In genomic region chr5:113772450-113772895, GRCm38 (mm10) we compare ENCODE assay signal across 8 mouse cellular contexts. TPM values are rescaled to one million over a fixed set of nuclear protein-coding genes. Genes with fewer than 3 reads are reported as not detected.
A peak's percentile ranks its signal among the peaks of the same experiment; 100 is the strongest.
DNase-seq lines count a peak whose midpoint lies in the region; ATAC-seq lines count a peak whose summit lies in the region.

Gene Sart3, minus strand, starts transcription at chr5:113772510.
Gene Iscu, plus strand, starts transcription at chr5:113772748.

- ATAC-seq in inflammation-experienced regulatory T-cells, adult 6 months = peak; percentile 78
- ATAC-seq in megakaryocyte-erythroid progenitor cell, adult 5-6 weeks (replicated peaks; ENCODE audit: low FRiP score, low TSS enrichment, poor library complexity, severe bottlenecking) = peak; percentile 69

- intact Hi-C loops in gastrocnemius, postnatal 14 days (cut with DNase I; ENCODE audit: low total_unique reads) = loop anchor here (10.0 kb wide), 1 partner anchor 332 kb away; no protein-coding TSS in a partner anchor
- intact Hi-C loops in left cerebral cortex, postnatal 10 days (cut with DNase I) = loop anchor here (2.0 to 5.0 kb wide), 2 partner anchors 72 to 180 kb away; no protein-coding TSS in a partner anchor

- peak; percentile 97 for DNase-seq in adrenal gland, adult (ENCODE audit: inconsistent age in 2 of 2, low spot score in 1 of 2)
- peak; percentile 94 for DNase-seq in embryo, embryonic 10.5 days (ENCODE audit: low spot score)
- DNase-seq in gastrocnemius, postnatal 14 days = peak; percentile 94
- DNase-seq in left cerebral cortex, postnatal 10 days (ENCODE audit: extremely low spot score in 1 of 2, low spot score in 2 of 2) = peak; percentile 90 to 97
- DNase-seq in right cerebral cortex, postnatal 25 days = peak; percentile 97
- peak; percentile 95 for DNase-seq in urinary bladder, postnatal 4 days (ENCODE audit: low spot score in 2 of 2)

RNA-seq across cellular contexts. Expression of gene Sart3, which starts in this region (rescaled TPM):
- total RNA-seq in gastrocnemius, postnatal 14 days (2021) = 1 to 10 TPM; 6.5 to 6.9 TPM
- polyA plus RNA-seq in inflammation-experienced regulatory T-cells, adult 6 months (2017; shearing (Covaris generic)) = 10 to 100 TPM; 12.7 to 15.3 (median 13.0) TPM
- total RNA-seq in left cerebral cortex, postnatal 10 days (2021) = 10 to 100 TPM; 29.1 to 35.0 TPM
- 46.6 and 48.1 TPM in 2 replicates for total RNA-seq in megakaryocyte-erythroid progenitor cell, adult 5-6 weeks (2014; fragmentation: Nextera tagmentation)
- total RNA-seq in megakaryocyte-erythroid progenitor cell, adult 5-6 weeks (2017) = 38.6 and 45.5 TPM in 2 replicates

RNA-seq across cellular contexts. Expression of gene Iscu, which starts in this region (rescaled TPM):
- total RNA-seq in gastrocnemius, postnatal 14 days (2021) = 100 to 1,000 TPM in 1 of 2 experiments, 10 to 100 TPM in 1; 92.5 to 102 TPM
- polyA plus RNA-seq in inflammation-experienced regulatory T-cells, adult 6 months (2017; shearing (Covaris generic)) = 10 to 100 TPM in 2 of 3 experiments, 1 to 10 TPM in 1; 5.7 to 45.5 (median 16.1) TPM
- 10 to 100 TPM; 72.7 to 78.3 TPM for total RNA-seq in left cerebral cortex, postnatal 10 days (2021)
- total RNA-seq in megakaryocyte-erythroid progenitor cell, adult 5-6 weeks (2014; fragmentation: Nextera tagmentation) = 80.5 and 81.0 TPM in 2 replicates
- total RNA-seq in megakaryocyte-erythroid progenitor cell, adult 5-6 weeks (2017) = 63.1 and 68.9 TPM in 2 replicates

Comparison
In these comparisons a context has a peak if more than half of its experiments do, and no peak if none do; other contexts are left out.
1. Peak in every context shown above with its lines: DNase-seq and ATAC-seq.